Mouse (Mus musculus) C2C12 (cell line): Measurements from ENCODE around the gene Arfgap3. TPM values are rescaled to one million over a fixed set of nuclear protein-coding genes. Genes with fewer than 3 reads are reported as not detected.
"Not testable (repeated sequence)": the region's sequence is repeated elsewhere in the genome, so short reads cannot be mapped to it uniquely, and the experiment has no call there.

Source experiments
- H3K27me3 ChIP-seq: one replicate; pipeline ENCODE4 v1.6.1; 2011; ENCODE audit not compliant: control insufficient read depth, insufficient read depth, insufficient read length
- H3K36me3 ChIP-seq: one replicate; pipeline ENCODE4 v1.6.1; 2011; ENCODE audit not compliant: control insufficient read depth, insufficient read depth
- H3K4me3 ChIP-seq: one replicate; pipeline ENCODE4 v1.5.1; 2011; ENCODE audit warnings: mild to moderate bottlenecking, control low read depth; ENCODE audit not compliant: poor library complexity, insufficient read depth, severe bottlenecking
- H3K79me2 ChIP-seq: one replicate; pipeline ENCODE4 v1.6.1; 2011; ENCODE audit not compliant: control insufficient read depth, insufficient read depth
- H3K79me3 ChIP-seq: one replicate; pipeline ENCODE4 v1.6.1; 2011; ENCODE audit warnings: low read depth, control low read depth
- H3ac ChIP-seq: one replicate; pipeline ENCODE3; 2011; ENCODE audit warnings: low read depth; ENCODE audit not compliant: control insufficient read depth, insufficient read length
- CEBPB ChIP-seq: IDR thresholded peaks from one replicate; pipeline ENCODE4 v1.6.1; 2011; ENCODE audit warnings: low read depth, mild to moderate bottlenecking, control low read depth, moderate library complexity
- CTCF ChIP-seq: IDR thresholded peaks from one replicate; pipeline ENCODE4 v1.5.1; 2011; ENCODE audit not compliant: control insufficient read depth, insufficient read depth, insufficient read length
- FOSL1 ChIP-seq: IDR thresholded peaks from one replicate; pipeline ENCODE4 v1.8.0; 2011; ENCODE audit warnings: mild to moderate bottlenecking, low read length; ENCODE audit not compliant: poor library complexity, insufficient read depth, severe bottlenecking
- MAX ChIP-seq: IDR thresholded peaks from one replicate; pipeline ENCODE4 v1.6.1; 2011; ENCODE audit warnings: mild to moderate bottlenecking, control low read depth
- MYOD1 ChIP-seq: IDR thresholded peaks from one replicate; pipeline ENCODE4 v1.6.1; 2011; ENCODE audit warnings: low read depth; ENCODE audit not compliant: control insufficient read depth, insufficient read length
- MYOG ChIP-seq: IDR thresholded peaks from one replicate; pipeline ENCODE4 v1.6.1; 2011; ENCODE audit not compliant: control insufficient read depth, insufficient read length; ENCODE audit errors: extremely low read depth
- USF1 ChIP-seq: IDR thresholded peaks from one replicate; pipeline ENCODE4 v1.6.1; 2011; ENCODE audit warnings: low read depth, mild to moderate bottlenecking, control low read depth, moderate library complexity
- polyA plus RNA-seq: library from polyadenylated mRNA; unstranded; fragments of >200 nt; fragmentation: generic; extraction: Trizol; gene quantifications from one replicate; pipeline ENCODE4 v1.2.1, GENCODE M21; 2012; ENCODE audit warnings: missing spikeins

Gene Arfgap3
- polyA plus RNA-seq, 1 experiment, result 39.6 TPM

GRCm38 (mm10) chr15:83277451-83277850, 72.6 kb downstream of the Arfgap3 start:
- TF ChIP-seq MYOD1 (no peak), USF1 (no peak), CTCF (no peak), MAX (no peak), CEBPB (no peak), MYOG (no peak), FOSL1 (no peak)
- no peaks in the 10 kb centered on the region for H3K79me3 ChIP-seq
- H3K27me3 ChIP-seq, result no peaks in the 10 kb centered on the region
- no peak overlapping the region for H3K4me3 ChIP-seq
- no peak overlapping the region for H3ac ChIP-seq
- H3K36me3 ChIP-seq, result no peaks in the 10 kb centered on the region
- no peaks in the 10 kb centered on the region for H3K79me2 ChIP-seq

DNA sequence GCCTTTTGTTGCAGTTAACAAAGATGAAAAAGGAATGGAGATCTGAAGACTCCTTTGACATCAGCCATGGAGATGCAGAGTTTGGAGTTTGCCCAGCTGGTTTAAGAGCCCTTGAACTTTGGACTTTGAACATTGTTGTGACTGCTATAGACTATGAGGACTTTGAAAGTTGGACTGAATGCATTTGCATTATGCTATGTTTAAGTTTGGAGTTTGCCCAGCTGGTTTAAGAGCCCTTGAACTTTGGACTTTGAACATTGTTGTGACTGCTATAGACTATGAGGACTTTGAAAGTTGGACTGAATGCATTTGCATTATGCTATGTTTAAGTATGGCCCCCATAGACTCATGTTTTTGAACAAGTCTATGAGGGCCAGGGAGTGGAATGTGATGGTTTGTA, 75.8 kb downstream of the Arfgap3 start:
- not testable (repeated sequence) for H3K27me3 ChIP-seq, H3K4me3 ChIP-seq, H3ac ChIP-seq, H3K36me3 ChIP-seq, H3K79me3 ChIP-seq, H3K79me2 ChIP-seq

DNA sequence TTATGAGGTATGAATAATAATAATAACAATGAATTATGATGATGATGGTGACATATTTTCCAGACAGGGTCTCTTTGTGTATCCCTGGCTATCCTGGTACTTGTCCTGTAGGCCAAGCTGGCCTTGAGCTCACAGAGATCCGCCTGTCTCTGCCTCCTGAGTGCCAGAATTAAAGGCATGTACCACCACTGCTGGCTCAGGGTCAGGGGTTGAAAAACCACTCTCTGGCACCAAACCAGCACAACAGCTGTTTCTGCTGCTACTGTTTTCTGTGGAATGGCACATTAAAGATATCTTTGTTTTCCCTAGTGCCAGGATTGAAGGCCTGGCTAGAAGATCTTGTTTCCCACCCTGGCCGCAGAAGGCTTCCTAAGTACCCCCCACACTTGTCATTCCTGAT, 77.0 kb downstream of the Arfgap3 start:
- H3K36me3 ChIP-seq, result no peaks in the 10 kb centered on the region
- no peaks in the 10 kb centered on the region for H3K79me3 ChIP-seq
- no peaks in the 10 kb centered on the region for H3K27me3 ChIP-seq
- H3K79me2 ChIP-seq, result no peaks in the 10 kb centered on the region
- peak; percentile 12 for TF ChIP-seq MYOD1
- TF ChIP-seq MYOG, result no peak
- no peak overlapping the region for H3ac ChIP-seq
- no peak overlapping the region for H3K4me3 ChIP-seq

DNA sequence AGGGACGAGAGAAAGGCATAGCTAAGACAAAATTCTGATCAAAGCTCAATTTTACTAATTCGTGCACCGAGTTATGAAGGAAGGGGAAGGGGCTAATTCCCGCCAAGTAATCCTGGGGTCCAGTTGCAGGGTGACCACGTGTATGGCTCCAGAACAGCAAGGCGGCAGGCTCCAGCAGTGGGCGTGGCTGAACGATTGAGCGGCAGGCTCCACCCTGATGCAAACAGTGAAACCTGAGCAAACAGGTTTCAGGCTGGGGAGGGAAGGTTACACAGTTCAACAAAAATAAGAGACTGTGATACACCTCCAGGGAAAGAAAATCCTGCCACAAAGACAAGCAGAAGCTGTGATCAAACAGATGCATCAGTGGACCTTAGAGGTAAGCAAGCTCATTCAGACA, 78.8 kb downstream of the Arfgap3 start:
- not testable (repeated sequence) for H3K79me2 ChIP-seq, H3K4me3 ChIP-seq, H3K27me3 ChIP-seq, H3ac ChIP-seq, H3K36me3 ChIP-seq, H3K79me3 ChIP-seq

DNA sequence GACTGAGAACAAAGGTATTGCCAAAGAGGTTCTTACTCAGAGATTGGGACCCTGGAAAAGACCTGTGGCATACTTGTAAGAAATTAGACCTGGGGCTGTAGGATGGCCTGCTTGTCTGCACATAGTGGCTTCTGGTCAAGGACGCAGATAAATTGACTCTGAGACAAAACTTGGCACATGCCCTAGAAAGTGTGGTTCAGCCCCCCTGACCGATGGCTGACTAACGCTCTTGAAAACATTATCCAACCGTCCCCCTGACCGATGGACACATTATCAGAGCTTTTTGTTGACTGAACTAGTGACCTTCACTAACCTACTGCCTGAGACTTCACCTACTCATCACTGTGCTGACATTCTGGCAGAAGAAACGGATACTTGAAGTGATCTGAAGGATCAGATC, 80.1 kb downstream of the Arfgap3 start:
- H3K36me3 ChIP-seq, H3K27me3 ChIP-seq, H3K4me3 ChIP-seq, H3K79me3 ChIP-seq, H3ac ChIP-seq, H3K79me2 ChIP-seq: not testable (repeated sequence)

GRCm38 (mm10) chr15:83268428-83268827, 81.6 kb downstream of the Arfgap3 start:
- H3K27me3 ChIP-seq, H3K79me2 ChIP-seq, H3K36me3 ChIP-seq, H3K4me3 ChIP-seq, H3K79me3 ChIP-seq, H3ac ChIP-seq: not testable (repeated sequence)
- TF ChIP-seq MAX, result peak; percentile 17

DNA sequence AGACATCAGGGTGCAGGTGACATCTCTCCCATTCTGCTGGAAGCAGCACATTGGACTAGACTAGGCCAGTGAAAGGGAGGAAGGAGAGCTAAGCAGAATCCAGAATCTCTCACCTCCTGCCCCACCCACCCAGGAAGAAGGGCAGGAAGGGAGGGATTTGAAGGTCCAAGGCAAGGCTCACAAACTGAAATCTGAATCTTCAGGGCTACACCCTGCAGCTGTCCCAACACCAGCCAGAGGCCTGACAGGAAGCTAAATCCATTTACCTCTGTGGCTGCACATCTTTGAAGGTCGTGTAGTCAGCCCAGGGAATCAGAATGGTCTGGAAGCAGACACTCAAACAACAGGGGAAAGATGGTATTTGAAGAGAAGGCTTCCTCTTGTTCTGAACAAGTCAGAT, 84.8 kb downstream of the Arfgap3 start:
- Histone ChIP-seq H3ac (no peak overlapping the region), H3K4me3 (no peak overlapping the region), H3K79me3 (no peaks in the 10 kb centered on the region), H3K36me3 (no peaks in the 10 kb centered on the region), H3K27me3 (no peaks in the 10 kb centered on the region), H3K79me2 (no peaks in the 10 kb centered on the region)
- TF ChIP-seq MAX, result no peak
- TF ChIP-seq CTCF, result no peak
- TF ChIP-seq MYOG, result no peak
- no peak for TF ChIP-seq FOSL1
- TF ChIP-seq MYOD1, result peak; percentile 47
- no peak for TF ChIP-seq CEBPB
- no peak for TF ChIP-seq USF1
